Mouse (Mus musculus) forelimb bud, embryonic 11.5 days (tissue): Measurements from ENCODE around the gene Rnaset2a.
A peak's percentile ranks its signal among the peaks of the same experiment; 100 is the strongest.
"Not testable (repeated sequence)": the region's sequence is repeated elsewhere in the genome, so short reads cannot be mapped to it uniquely, and the experiment has no call there.

Experiments used
- DNase-seq: peaks from one replicate; pipeline ENCODE4 v3.0.0-alpha.2; 2012; ENCODE audit warnings: low read depth, low spot score

The Rnaset2a gene

GRCm38 (mm10) chr17:8147439-8148316 is at the start of gene Rnaset2a, which contains the start of gene Gm49673:
Rnaset2a (minus strand) TSS chr17:8148097.
Gm49673 (minus strand) TSS chr17:8147788.
- peak; percentile 41 for DNase-seq

GRCm38 (mm10) chr17:8197652-8198051 is 49.8 kb upstream of the Rnaset2a start:
- no peak for DNase-seq

- DNase-seq = no peak
Measured at GRCm38 (mm10) chr17:8195685-8196376, 47.9 kb upstream of the Rnaset2a start.

GRCm38 (mm10) chr17:8193678-8194077 is 45.8 kb upstream of the Rnaset2a start:
- no peak for DNase-seq

- DNase-seq = no peak
Measured at GRCm38 (mm10) chr17:8184217-8184616, 36.3 kb upstream of the Rnaset2a start.

- DNase-seq = no peak
Measured at GRCm38 (mm10) chr17:8183815-8184214, 35.9 kb upstream of the Rnaset2a start.

- no peak for DNase-seq
Measured at GRCm38 (mm10) chr17:8177090-8177489, 29.2 kb upstream of the Rnaset2a start.

- DNase-seq = no peak
Measured at GRCm38 (mm10) chr17:8171081-8171480, 23.2 kb upstream of the Rnaset2a start.

GRCm38 (mm10) chr17:8170331-8170730 is 22.4 kb upstream of the Rnaset2a start:
- no peak for DNase-seq

- DNase-seq = not testable (repeated sequence)
Measured at GRCm38 (mm10) chr17:8167436-8167835, 19.5 kb upstream of the Rnaset2a start.

GRCm38 (mm10) chr17:8166454-8166853 is 18.6 kb upstream of the Rnaset2a start:
- DNase-seq = not testable (repeated sequence)

GRCm38 (mm10) chr17:8165977-8166376 is 18.1 kb upstream of the Rnaset2a start:
- DNase-seq = not testable (repeated sequence)

GRCm38 (mm10) chr17:8165608-8165945 is 17.7 kb upstream of the Rnaset2a start:
- not testable (repeated sequence) for DNase-seq

- not testable (repeated sequence) for DNase-seq
Measured at GRCm38 (mm10) chr17:8164701-8165607, 17.1 kb upstream of the Rnaset2a start, which contains the start of gene Fgfr1op. Fgfr1op (plus strand) TSS chr17:8165501.

- DNase-seq = not testable (repeated sequence)
Measured at GRCm38 (mm10) chr17:8160969-8161368, 13.1 kb upstream of the Rnaset2a start.

GRCm38 (mm10) chr17:8158627-8159026 is 10.7 kb upstream of the Rnaset2a start:
- DNase-seq = not testable (repeated sequence)

GRCm38 (mm10) chr17:8155982-8156381 is 8.1 kb upstream of the Rnaset2a start:
- DNase-seq = not testable (repeated sequence)

GRCm38 (mm10) chr17:8155010-8155409 is 7.1 kb upstream of the Rnaset2a start:
- not testable (repeated sequence) for DNase-seq

- not testable (repeated sequence) for DNase-seq
Measured at GRCm38 (mm10) chr17:8146931-8147330, 966 bp downstream of the Rnaset2a start.

- not testable (repeated sequence) for DNase-seq
Measured at GRCm38 (mm10) chr17:8143802-8144673, 3.9 kb downstream of the Rnaset2a start.
